In the genomic region with DNA sequence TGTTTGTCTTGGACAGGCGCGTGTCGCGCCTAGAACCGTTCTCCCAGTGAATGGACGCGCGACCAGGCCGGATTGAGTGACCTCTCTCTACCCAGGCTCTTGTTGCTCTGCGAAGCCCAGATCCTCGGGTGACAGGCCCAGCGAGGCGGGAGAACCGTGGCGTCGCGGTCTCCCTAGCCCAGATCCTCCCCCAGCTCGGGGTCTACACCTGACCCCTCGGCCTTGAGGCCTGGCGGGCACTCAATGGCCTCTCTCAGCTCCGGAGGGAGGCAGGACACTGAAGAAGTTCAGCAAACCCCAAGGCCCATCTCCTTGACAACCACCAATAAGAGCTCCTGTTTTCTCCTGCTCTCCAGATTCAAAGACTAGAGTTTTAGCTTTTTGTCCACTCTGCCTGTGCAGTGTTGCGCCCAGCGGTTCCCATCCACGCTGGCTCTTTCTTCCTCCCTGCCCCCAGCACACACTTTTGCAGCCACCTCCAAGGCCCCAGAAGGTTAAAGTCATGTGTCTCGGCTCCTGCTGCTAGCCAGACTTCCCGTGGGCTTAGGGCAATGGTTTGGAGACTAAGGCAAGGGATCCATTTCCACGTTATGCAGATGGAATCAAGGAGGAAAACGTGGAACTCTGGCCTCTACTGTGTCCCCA, we compare ENCODE assay signal across 8 mouse cellular contexts. TPM values are rescaled to one million over a fixed set of nuclear protein-coding genes. Genes with fewer than 3 reads are reported as not detected.
DNase-seq lines count a peak whose midpoint lies in the region; ATAC-seq lines count a peak whose summit lies in the region.

No protein-coding gene starts in this region.

- no peak overlapping the region for H3K9ac ChIP-seq in lung, embryonic 16.5 days (ENCODE audit: low read length)
- H3K9ac ChIP-seq in intestine, embryonic 16.5 days (ENCODE audit: low read depth, low read length): no peak overlapping the region
- H3K9ac ChIP-seq in neural tube, embryonic 15.5 days (replicated peaks): no peak overlapping the region

- H3K27me3 ChIP-seq in lung, embryonic 16.5 days (ENCODE audit: control insufficient read depth, insufficient read depth, low read depth, low read length): peaks cover 43% of the 10 kb centered on the region
- peaks cover 50% of the 10 kb centered on the region for H3K27me3 ChIP-seq in intestine, embryonic 16.5 days (replicated peaks; ENCODE audit: control insufficient read depth, insufficient read depth, low read length)
- peaks cover 18% of the 10 kb centered on the region; the same call in 1 of the 2 replicates for H3K27me3 ChIP-seq in neural tube, embryonic 15.5 days (replicated peaks)

- peak overlapping the region; percentile 97 for H3K4me2 ChIP-seq in lung, embryonic 16.5 days (ENCODE audit: low read depth, low read length)
- H3K4me2 ChIP-seq in intestine, embryonic 16.5 days (ENCODE audit: low read depth, low read length): peak overlapping the region; percentile 99; the same call in 1 of the 2 replicates
- H3K4me2 ChIP-seq in neural tube, embryonic 15.5 days: peak overlapping the region; percentile 95

- H3K9me3 ChIP-seq in lung, embryonic 16.5 days (ENCODE audit: control insufficient read depth, low read length): no peaks in the 10 kb centered on the region
- H3K9me3 ChIP-seq in intestine, embryonic 16.5 days (ENCODE audit: control insufficient read depth, low read length): no peaks in the 10 kb centered on the region
- H3K9me3 ChIP-seq in neural tube, embryonic 15.5 days (replicated peaks): no peaks in the 10 kb centered on the region

- intact Hi-C loops in gastrocnemius, postnatal 14 days (cut with DNase I; ENCODE audit: low total_unique reads): loop anchor here (2.0 to 10.0 kb wide), 2 partner anchors 61 to 91 kb away; no protein-coding TSS in a partner anchor
- intact Hi-C loops in gastrocnemius, postnatal 36 days (cut with DNase I): loop anchor here (2.0 kb wide), 1 partner anchor 61 kb away; no protein-coding TSS in a partner anchor

- peak; percentile 13 to 50 for DNase-seq in adrenal gland, adult (ENCODE audit: inconsistent age in 2 of 2, low spot score in 1 of 2)
- no peak for DNase-seq in adrenal gland, adult 18-20 months (ENCODE audit: low spot score in 2 of 2)
- no peak for DNase-seq in lung, postnatal 4 days
- DNase-seq in gastrocnemius, postnatal 14 days: no peak
- no peak for DNase-seq in gastrocnemius, postnatal 36 days

- H3K27ac ChIP-seq in lung, embryonic 16.5 days (ENCODE audit: low read length): no peak overlapping the region
- H3K27ac ChIP-seq in intestine, embryonic 16.5 days (ENCODE audit: low read length): no peak overlapping the region
- no peak overlapping the region for H3K27ac ChIP-seq in neural tube, embryonic 15.5 days (replicated peaks)

- peaks cover 8% of the 10 kb centered on the region; the same call in 1 of the 2 replicates for H3K4me1 ChIP-seq in lung, embryonic 16.5 days (replicated peaks; ENCODE audit: control insufficient read depth, insufficient read depth, low read length)
- H3K4me1 ChIP-seq in intestine, embryonic 16.5 days (ENCODE audit: control insufficient read depth, insufficient read depth, low read length): no peaks in the 10 kb centered on the region
- H3K4me1 ChIP-seq in neural tube, embryonic 15.5 days: peaks cover 33% of the 10 kb centered on the region

- WGBS in lung, embryonic 16.5 days: 18% methylated on average over 28 of the region's 28 CpGs
- WGBS in intestine, embryonic 16.5 days: 23% methylated on average over 28 of the region's 28 CpGs
- WGBS in neural tube, embryonic 15.5 days: 12% methylated on average over 28 of the region's 28 CpGs

- ATAC-seq in lung, embryonic 16.5 days (ENCODE audit: low read depth): no peak; the same call in 1 of the 2 replicates
- ATAC-seq in intestine, embryonic 16.5 days: no peak
- 0 out of 2 replicates have a peak, but pooled peaks have one; percentile 19 for ATAC-seq in neural tube, embryonic 15.5 days (ENCODE audit: low FRiP score)

- no peaks in the 10 kb centered on the region for H3K36me3 ChIP-seq in lung, embryonic 16.5 days (ENCODE audit: control insufficient read depth, insufficient read depth, low read length)
- no peaks in the 10 kb centered on the region for H3K36me3 ChIP-seq in intestine, embryonic 16.5 days (ENCODE audit: control insufficient read depth, insufficient read depth, low read length)
- H3K36me3 ChIP-seq in neural tube, embryonic 15.5 days: 0 out of 2 replicates have a peak, but pooled peaks cover 2% of the 10 kb centered on the region

- peak overlapping the region; percentile 62; the same call in 1 of the 2 replicates for H3K4me3 ChIP-seq in lung, embryonic 16.5 days (ENCODE audit: low read length)
- no peak overlapping the region for H3K4me3 ChIP-seq in intestine, embryonic 16.5 days (ENCODE audit: low read length)
- H3K4me3 ChIP-seq in neural tube, embryonic 15.5 days (replicated peaks): peak overlapping the region; percentile 71

RNA-seq across cellular contexts. Expression of a gene that starts 0.9 kb away (rescaled TPM):
- 1 to 10 TPM; 2.9 to 5.6 TPM for total RNA-seq in adrenal gland, adult 18-20 months (2021)
- 3.8 and 4.9 TPM in 2 replicates for polyA plus RNA-seq in lung, embryonic 16.5 days (2015; fragmentation: Nextera tagmentation; extraction: Ambion mirVana)
- polyA plus RNA-seq in intestine, embryonic 16.5 days (2015; fragmentation: Nextera tagmentation; extraction: Ambion mirVana): 3.6 and 4.1 TPM in 2 replicates
- 9.1 and 10.4 TPM in 2 replicates for polyA plus RNA-seq in neural tube, embryonic 15.5 days (2015; fragmentation: Nextera tagmentation; extraction: Ambion mirVana)
- 1 to 10 TPM; 1.2 to 1.7 TPM for total RNA-seq in gastrocnemius, postnatal 14 days (2021)
- total RNA-seq in gastrocnemius, postnatal 36 days (2021): under 1 TPM; 0.38 to 0.76 TPM

RNA-seq across cellular contexts. Expression of a gene that starts 53.6 kb away (rescaled TPM):
- not detected for total RNA-seq in adrenal gland, adult 18-20 months (2021)
- 0.43 and 0.73 TPM in 2 replicates for polyA plus RNA-seq in lung, embryonic 16.5 days (2015; fragmentation: Nextera tagmentation; extraction: Ambion mirVana)
- polyA plus RNA-seq in intestine, embryonic 16.5 days (2015; fragmentation: Nextera tagmentation; extraction: Ambion mirVana): 0.21 and 0.22 TPM in 2 replicates
- polyA plus RNA-seq in neural tube, embryonic 15.5 days (2015; fragmentation: Nextera tagmentation; extraction: Ambion mirVana): 28.1 and 31.7 TPM in 2 replicates
- total RNA-seq in gastrocnemius, postnatal 14 days (2021): not detected
- total RNA-seq in gastrocnemius, postnatal 36 days (2021): not detected

Comparison
In these comparisons a context has a peak if more than half of its experiments do, and no peak if none do; other contexts are left out.
1. DNase-seq: peak in adrenal gland, adult (2 of 2); none in adrenal gland, adult 18-20 months (0 of 2), lung, postnatal 4 days (0 of 2), gastrocnemius, postnatal 14 days (single experiment) and gastrocnemius, postnatal 36 days (0 of 2).
2. Peak in every context shown above with its lines, with median percentiles within 50 percentile points of each other: H3K4me2 ChIP-seq.